Mouse (Mus musculus) lung, adult 2 months (tissue): ENCODE measurements at regions not wholly inside any gene's neighbourhood (a gene's known extent, or its start where the extent isn't known, plus 50 kb on each side); places are given as distances from the start of the nearest gene placed in this dataset.

ENCODE experiments used
- DNase-seq: peaks from one replicate; pipeline ENCODE4 v3.0.0; 2022
- H3K4me1 ChIP-seq: fragments of 200-500 bp; 2 replicates; pipeline ENCODE4 v1.6.1; 2011; ENCODE audit warnings: low read length; ENCODE audit not compliant: control insufficient read depth, insufficient read depth
- H3K4me3 ChIP-seq: fragments of 200-500 bp; replicated peaks from 2 replicates; pipeline ENCODE3; 2011; ENCODE audit warnings: low read depth, mild to moderate bottlenecking, control low read depth, low read length; ENCODE audit errors: extremely low read depth
- CTCF ChIP-seq: fragments of 200-500 bp; IDR thresholded peaks from 2 replicates; pipeline ENCODE4 v1.5.1; 2011; ENCODE audit warnings: mild to moderate bottlenecking, low read length, control low read depth; ENCODE audit not compliant: insufficient read depth
- POLR2A ChIP-seq: fragments of 200-500 bp; IDR thresholded peaks from 2 replicates; pipeline ENCODE4 v1.6.1; 2011; ENCODE audit warnings: low read depth, mild to moderate bottlenecking, control low read depth, low read length, borderline replicate concordance; ENCODE audit errors: extremely low read depth
- WGBS: fragments of 180-500 bp; shearing (Covaris S2); methylation state at CpG from one replicate; pipeline ENCODE4 v1.1.7; 2018; 5-methylcytosine and 5-hydroxymethylcytosine counted together

GRCm38 (mm10) chr12:35602589-35602988 is 67.8 kb upstream of the Ahr start:
- no peak for DNase-seq
- Histone ChIP-seq H3K4me3 (no peak overlapping the region), H3K4me1 (no peaks in the 10 kb centered on the region)
- no peak for TF ChIP-seq POLR2A
- TF ChIP-seq CTCF, result no peak
- 72% methylated on average over 3 of the region's 3 CpGs for WGBS

GRCm38 (mm10) chr12:35598298-35598697 is 63.5 kb upstream of the Ahr start:
- Histone ChIP-seq H3K4me1 (no peaks in the 10 kb centered on the region), H3K4me3 (no peak overlapping the region)
- WGBS, result 59% methylated on average over 9 of the region's 9 CpGs
- TF ChIP-seq POLR2A (no peak), CTCF (no peak)
- DNase-seq, result no peak

GRCm38 (mm10) chr12:35592866-35593265 is 58.0 kb upstream of the Ahr start:
- no peak for DNase-seq
- Histone ChIP-seq H3K4me3 (no peak overlapping the region), H3K4me1 (no peaks in the 10 kb centered on the region)
- 81% methylated on average over 3 of the region's 3 CpGs for WGBS
- no peak for TF ChIP-seq CTCF
- TF ChIP-seq POLR2A, result no peak
